Mouse (Mus musculus): Measurements from ENCODE around the gene Hist2h2be. TPM values are rescaled to one million over a fixed set of nuclear protein-coding genes. Genes with fewer than 3 reads are reported as not detected.

The Hist2h2be gene
- 1.2 and 2.1 TPM in 2 replicates for total RNA-seq (2023)

GRCm38 (mm10) chr3:96220765-96221639, at the start of gene Hist2h2be, which contains the start of gene Hist2h2ac:
Gene Hist2h2be (plus strand): TSS chr3:96221119.
Gene Hist2h2ac (minus strand): TSS chr3:96220880.

GRCm38 (mm10) chr3:96172197-96173178, 48.4 kb upstream of the Hist2h2be start, which contains the start of gene Sf3b4:
Gene Sf3b4 (plus strand): TSS chr3:96172332.

GRCm38 (mm10) chr3:96180727-96181477, 40.0 kb upstream of the Hist2h2be start, which contains the start of gene Sv2a:
Gene Sv2a (plus strand): TSS chr3:96181151.

GRCm38 (mm10) chr3:96219661-96220130, 1.2 kb upstream of the Hist2h2be start, which contains the start of the genes Bola1 and Hist2h2ab:
Gene Bola1 (minus strand): TSS chr3:96219709.
Gene Hist2h2ab (plus strand): TSS chr3:96219865.

GRCm38 (mm10) chr3:96238954-96239793, 18.3 kb downstream of the Hist2h2be start, which contains the start of gene Hist2h3c2:
Gene Hist2h3c2 (minus strand): TSS chr3:96239127.

GRCm38 (mm10) chr3:96239949-96240798, 19.3 kb downstream of the Hist2h2be start, which contains the start of gene Hist2h2aa2:
Gene Hist2h2aa2 (minus strand): TSS chr3:96240276.

GRCm38 (mm10) chr3:96245003-96245886, 24.3 kb downstream of the Hist2h2be start, which contains the start of gene Hist2h2aa1:
Gene Hist2h2aa1 (plus strand): TSS chr3:96245497.

GRCm38 (mm10) chr3:96246427-96246856, 25.5 kb downstream of the Hist2h2be start, which contains the start of gene Hist2h3c1:
Gene Hist2h3c1 (plus strand): TSS chr3:96246685.

GRCm38 (mm10) chr3:96262979-96263550, 42.1 kb downstream of the Hist2h2be start, which contains the start of gene Hist2h4:
Gene Hist2h4 (minus strand): TSS chr3:96263311.

GRCm38 (mm10) chr3:96268051-96268775, 47.3 kb downstream of the Hist2h2be start, which contains the start of gene Hist2h3b:
Gene Hist2h3b (plus strand): TSS chr3:96268654.

GRCm38 (mm10) chr3:96269511-96270474, 48.9 kb downstream of the Hist2h2be start, which contains the start of gene Hist2h2bb:
Gene Hist2h2bb (plus strand): TSS chr3:96269752.

Other genes with a start within 250 kb of the Hist2h2be start
- gene Plekho1, start 225.1 kb upstream of the Hist2h2be start, total RNA-seq (2023): 37.4 and 45.9 TPM in 2 replicates
- 8.2 and 9.3 TPM in 2 replicates for gene Vps45, start 162.7 kb upstream of the Hist2h2be start, total RNA-seq (2023)
- 18.5 and 19.1 TPM in 2 replicates for gene Otud7b, start 116.6 kb upstream of the Hist2h2be start, total RNA-seq (2023)
- 0.14 and 0.88 TPM in 2 replicates for gene Mtmr11, start 59.1 kb upstream of the Hist2h2be start, total RNA-seq (2023)
- 39.0 and 45.7 TPM in 2 replicates for gene Sf3b4, start 48.8 kb upstream of the Hist2h2be start, total RNA-seq (2023)
- 0.16 and 0.43 TPM in 2 replicates for gene Sv2a, start 40.0 kb upstream of the Hist2h2be start, total RNA-seq (2023)
- 1.1 and 2.9 TPM in 2 replicates for gene Bola1, start 1.4 kb upstream of the Hist2h2be start, total RNA-seq (2023)
- 11.8 and 12.8 TPM in 2 replicates for gene Hist2h2ab, start 1.3 kb upstream of the Hist2h2be start, total RNA-seq (2023)
- 166 and 197 TPM in 2 replicates for gene Hist2h2ac, start 239 bp upstream of the Hist2h2be start, total RNA-seq (2023)
- gene Hist2h3c2, start 18.0 kb downstream of the Hist2h2be start, total RNA-seq (2023): 234 and 345 TPM in 2 replicates
- gene Hist2h2aa2, start 19.2 kb downstream of the Hist2h2be start, total RNA-seq (2023): 1,826 and 2,294 TPM in 2 replicates
- 29.7 and 30.1 TPM in 2 replicates for gene Hist2h2aa1, start 24.4 kb downstream of the Hist2h2be start, total RNA-seq (2023)
- gene Hist2h3c1, start 25.6 kb downstream of the Hist2h2be start, total RNA-seq (2023): not detected in 2 replicates
- gene Hist2h4, start 42.2 kb downstream of the Hist2h2be start, total RNA-seq (2023): 118 and 170 TPM in 2 replicates
- 1,408 and 1,623 TPM in 2 replicates for gene Hist2h3b, start 47.5 kb downstream of the Hist2h2be start, total RNA-seq (2023)
- 992 and 1,162 TPM in 2 replicates for gene Hist2h2bb, start 48.6 kb downstream of the Hist2h2be start, total RNA-seq (2023)
- 0.63 and 1.9 TPM in 2 replicates for gene Fcgr1, start 72.8 kb downstream of the Hist2h2be start, total RNA-seq (2023)
- gene BC107364, start 231.2 kb downstream of the Hist2h2be start, total RNA-seq (2023): not detected in 2 replicates

All from neutrophil, adult 65 days (primary cell).